Mouse (Mus musculus): Measurements from ENCODE around the gene Smg9.
"Not testable (repeated sequence)": the region's sequence is repeated elsewhere in the genome, so short reads cannot be mapped to it uniquely, and the experiment has no call there.

The Smg9 gene

GRCm38 (mm10) chr7:24377091-24377865 is 22.1 kb upstream of the Smg9 start:
- DNase-seq (ENCODE audit: low read depth): peak; percentile 93

DNA sequence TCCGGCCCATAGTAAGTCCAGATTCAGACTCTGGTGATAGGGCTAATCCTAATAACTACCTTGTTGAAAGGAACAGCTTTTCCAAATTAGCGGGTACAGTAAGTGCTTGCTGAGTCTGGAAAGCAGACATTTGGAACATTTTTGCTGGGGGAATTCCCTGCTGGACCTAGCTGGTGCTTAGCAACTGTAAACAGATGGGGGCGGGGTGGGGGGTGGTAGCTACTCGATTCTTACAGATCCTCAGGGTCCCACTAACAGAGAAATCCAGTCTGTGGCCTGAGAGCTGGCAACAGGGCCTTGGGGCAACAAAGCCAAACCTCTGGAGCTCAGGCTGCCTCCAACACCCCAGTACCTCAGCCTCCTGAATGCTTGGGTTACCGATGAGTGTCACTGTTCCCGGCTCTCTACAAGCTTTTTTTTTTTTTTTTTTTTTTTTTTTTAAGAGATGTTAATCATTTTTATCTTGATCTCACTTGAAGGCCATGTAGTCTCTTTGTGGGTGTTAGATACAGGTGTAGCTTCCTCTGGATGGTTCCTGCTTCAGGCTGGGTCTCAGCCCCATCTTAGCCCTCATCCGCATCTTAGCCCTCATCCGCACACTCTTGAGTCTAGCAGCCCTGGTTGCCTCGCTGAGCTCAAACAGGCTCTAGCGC is 21.2 kb upstream of the Smg9 start:
- DNase-seq (ENCODE audit: low read depth): no peak

GRCm38 (mm10) chr7:24379934-24380333 is 19.5 kb upstream of the Smg9 start:
- no peak for DNase-seq (ENCODE audit: low read depth)

DNA sequence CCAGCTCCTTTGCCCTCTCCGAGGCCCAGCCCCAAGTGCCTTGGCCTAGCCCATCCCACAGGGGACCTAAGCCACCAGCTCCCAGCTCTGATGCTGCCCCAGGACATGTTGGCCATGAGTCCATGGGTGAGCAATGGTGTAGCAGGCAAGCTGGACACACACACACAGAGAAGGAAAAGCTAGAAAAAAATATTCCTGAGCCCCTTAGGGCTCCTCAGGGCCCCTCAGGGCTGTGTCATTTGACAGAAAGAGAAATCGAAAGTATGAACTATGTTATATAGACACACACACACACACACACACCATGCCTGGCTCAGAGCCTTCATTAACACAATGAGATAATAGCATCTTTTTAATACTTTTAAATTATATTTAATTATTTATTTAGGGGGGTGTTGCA is 19.0 kb upstream of the Smg9 start:
- no peak for DNase-seq (ENCODE audit: low read depth)

- DNase-seq (ENCODE audit: low read depth): no peak
Observed at GRCm38 (mm10) chr7:24382730-24383372, 16.6 kb upstream of the Smg9 start.

DNA sequence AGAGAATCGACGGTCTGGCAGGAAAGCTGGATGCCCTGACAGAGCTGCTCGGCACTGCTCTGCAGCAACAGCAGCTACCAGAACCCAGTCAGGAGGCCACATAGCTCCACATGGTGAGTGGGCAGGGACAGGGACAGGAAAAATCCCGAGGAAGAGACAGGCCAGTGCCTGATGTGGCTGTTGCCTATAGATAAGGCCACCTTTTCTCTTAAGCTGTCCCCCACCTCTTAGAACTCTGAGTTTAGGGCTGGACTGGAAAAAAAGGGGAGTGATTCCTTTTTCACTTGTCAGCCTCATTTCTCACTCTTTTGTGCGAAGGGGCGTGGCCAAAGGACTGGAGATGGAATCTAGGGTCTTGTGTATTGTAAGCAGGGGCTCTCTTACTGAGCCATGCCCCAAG is 15.3 kb upstream of the Smg9 start:
- DNase-seq (ENCODE audit: low read depth): peak; percentile 85

- DNase-seq (ENCODE audit: low read depth): no peak
Observed at GRCm38 (mm10) chr7:24384827-24385226, 14.6 kb upstream of the Smg9 start.

DNA sequence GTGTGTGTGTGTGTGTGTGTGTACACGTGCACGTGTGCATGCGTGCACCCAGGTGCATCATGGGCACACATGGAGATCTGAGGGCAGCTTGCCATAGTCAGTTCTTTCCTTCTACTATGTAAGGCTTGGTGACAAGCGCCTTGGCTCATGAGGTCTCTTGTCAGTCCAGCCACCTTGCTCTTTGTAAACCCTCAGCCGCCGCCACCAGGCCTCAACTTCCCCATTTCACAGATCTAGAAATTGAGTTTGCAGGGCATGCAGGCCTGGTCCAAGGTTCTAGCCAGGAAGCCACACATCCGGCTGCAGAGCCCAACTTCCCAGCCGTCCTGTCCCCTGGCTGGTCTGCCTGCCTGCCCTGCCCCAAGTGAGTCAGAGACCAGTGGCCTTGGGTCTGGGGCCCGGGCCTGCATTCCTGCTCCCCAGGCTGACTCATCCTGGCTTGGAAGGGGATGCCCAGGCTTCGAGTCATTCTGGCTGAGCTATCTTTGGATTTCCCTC is 12.3 kb upstream of the Smg9 start:
- DNase-seq (ENCODE audit: low read depth): no peak

DNA sequence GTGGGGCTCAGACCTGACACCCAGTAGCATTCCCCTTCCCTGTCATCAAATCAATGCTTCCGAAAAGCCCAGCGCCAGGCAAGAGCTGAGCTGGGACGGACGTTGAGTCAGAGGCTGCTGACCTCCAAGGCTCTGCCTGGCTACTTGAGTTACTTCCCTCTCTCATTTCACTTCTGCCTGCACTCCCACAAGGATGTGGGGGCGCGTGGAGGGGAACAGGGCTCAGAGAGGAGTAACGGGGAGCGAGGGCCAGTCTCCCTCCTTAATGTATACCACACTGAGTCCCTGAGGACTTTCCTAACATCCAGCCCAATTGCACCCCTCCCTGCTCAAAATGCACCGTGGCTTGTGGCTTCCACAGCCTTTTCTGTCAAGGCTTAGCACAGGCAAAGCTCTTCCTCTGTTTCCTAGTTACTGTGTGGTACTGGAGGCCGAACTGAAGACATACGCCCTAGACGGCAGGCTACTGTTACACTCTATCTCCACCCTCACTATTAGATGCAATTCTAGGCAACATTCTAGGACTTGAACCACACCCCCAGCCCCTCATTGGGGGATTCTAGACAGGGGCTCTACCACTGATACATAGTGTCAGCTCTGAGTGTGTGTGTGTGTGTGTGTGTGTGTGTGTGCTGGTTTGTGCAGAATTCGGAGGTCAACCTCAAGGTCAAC is 9.8 kb upstream of the Smg9 start:
- DNase-seq (ENCODE audit: low read depth): no peak

- no peak for DNase-seq (ENCODE audit: low read depth)
Observed at GRCm38 (mm10) chr7:24390512-24390911, 8.9 kb upstream of the Smg9 start.

- no peak for DNase-seq (ENCODE audit: low read depth)
Observed at GRCm38 (mm10) chr7:24391077-24391476, 8.3 kb upstream of the Smg9 start.

DNA sequence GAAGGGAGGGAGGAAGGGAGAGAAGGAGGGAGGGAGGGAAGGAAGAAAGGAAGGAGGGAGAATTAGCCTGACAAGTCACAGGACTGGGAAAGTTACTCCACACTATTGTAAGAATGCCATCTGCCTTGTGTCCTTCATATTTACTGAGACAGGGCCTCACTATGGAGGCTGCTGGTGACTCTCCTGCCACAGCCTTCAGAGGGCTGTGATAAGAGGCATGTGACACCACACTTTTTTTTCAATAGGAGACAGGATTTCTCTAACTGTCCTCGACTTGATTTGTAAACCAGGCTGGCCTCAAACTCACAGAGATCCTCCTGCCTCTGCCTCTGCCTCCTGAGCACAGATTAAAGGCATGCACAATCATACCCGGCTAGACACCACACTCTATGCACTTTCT is 7.7 kb upstream of the Smg9 start:
- no peak for DNase-seq (ENCODE audit: low read depth)

GRCm38 (mm10) chr7:24394054-24394453 is 5.4 kb upstream of the Smg9 start:
- no peak for DNase-seq (ENCODE audit: low read depth)

DNA sequence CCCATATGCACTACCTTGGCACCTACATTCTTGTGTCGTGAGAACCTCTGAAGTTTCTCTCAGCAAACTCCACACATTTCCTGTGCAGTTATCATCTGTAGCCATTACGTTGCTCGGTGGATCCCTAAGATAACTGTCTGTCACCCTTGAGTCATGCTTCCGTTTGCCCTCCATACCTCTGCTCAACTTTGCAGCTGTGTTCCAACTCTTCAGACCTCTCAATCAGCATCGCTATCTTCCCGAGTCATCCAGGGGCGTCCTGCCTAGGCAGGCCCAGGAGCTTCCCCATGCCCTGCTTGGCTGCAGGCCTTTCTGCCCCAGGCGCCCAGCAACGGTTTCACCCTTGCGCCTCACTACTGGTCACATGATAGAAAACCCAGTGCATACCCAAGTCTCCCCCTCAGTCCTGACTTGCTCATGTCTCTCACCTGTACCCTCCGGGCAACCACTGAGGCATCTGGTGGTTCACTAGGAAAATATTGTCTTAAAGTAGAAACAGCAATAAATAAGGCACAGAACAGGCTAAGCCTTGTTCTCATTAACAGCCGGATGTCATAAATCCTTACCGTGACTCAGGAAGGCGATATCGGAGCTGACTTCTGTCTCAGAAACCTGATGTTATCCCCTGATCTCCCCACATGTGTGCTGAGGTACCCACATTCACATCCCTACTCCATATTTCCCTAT is 4.8 kb upstream of the Smg9 start:
- no peak for DNase-seq (ENCODE audit: low read depth)

DNA sequence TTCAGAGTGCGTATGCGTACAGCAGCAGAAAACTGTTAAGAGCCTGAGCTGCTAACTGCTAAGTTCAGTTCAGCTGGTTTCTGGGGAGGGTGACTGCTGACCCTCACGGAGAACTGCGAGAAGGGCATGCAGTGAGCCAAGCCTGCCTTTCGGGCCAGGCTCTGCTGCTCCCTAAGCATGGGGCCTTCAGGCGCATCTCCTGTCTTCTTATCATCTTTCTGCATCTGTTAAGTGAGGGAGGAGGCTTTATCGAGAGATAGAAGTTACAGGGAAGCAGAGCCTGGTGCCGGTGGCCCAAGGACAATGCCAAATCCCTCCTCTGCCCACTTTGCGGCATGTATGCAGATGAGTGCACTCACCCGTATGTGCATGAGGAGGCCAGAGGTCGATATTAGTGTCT is 2.6 kb upstream of the Smg9 start:
- no peak for DNase-seq (ENCODE audit: low read depth)

DNA sequence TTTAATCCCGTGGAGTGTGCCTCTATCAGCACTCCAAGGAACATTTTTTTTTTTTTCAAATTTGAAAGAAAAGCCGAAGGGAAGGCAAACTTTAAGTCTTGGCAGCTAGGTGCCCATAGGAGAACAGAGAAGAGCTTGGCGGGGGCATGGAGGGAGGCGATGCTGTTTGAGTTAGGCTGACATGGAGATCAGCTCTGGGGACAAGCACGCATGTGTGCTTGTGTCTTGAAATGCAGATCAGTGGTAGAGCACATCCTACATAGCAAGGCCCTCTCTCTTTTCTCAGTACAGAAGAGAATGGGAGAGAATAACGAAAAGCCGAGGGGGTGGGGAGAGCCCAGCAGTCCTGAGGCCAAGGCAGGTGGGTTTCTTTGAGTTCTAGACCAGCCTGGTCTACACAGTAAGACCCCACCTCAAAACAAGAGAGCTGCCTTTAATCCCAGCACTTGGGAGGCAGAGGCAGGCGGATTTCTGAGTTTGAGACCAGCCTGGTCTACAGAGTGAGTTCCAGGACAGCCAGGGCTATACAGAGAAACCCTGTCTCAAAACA is 980 bp upstream of the Smg9 start:
- DNase-seq (ENCODE audit: low read depth): no peak

- DNase-seq (ENCODE audit: low read depth): no peak
Observed at GRCm38 (mm10) chr7:24400082-24400452, 648 bp downstream of the Smg9 start.

GRCm38 (mm10) chr7:24400489-24400888 is 1.1 kb downstream of the Smg9 start:
- DNase-seq (ENCODE audit: low read depth): not testable (repeated sequence)

DNA sequence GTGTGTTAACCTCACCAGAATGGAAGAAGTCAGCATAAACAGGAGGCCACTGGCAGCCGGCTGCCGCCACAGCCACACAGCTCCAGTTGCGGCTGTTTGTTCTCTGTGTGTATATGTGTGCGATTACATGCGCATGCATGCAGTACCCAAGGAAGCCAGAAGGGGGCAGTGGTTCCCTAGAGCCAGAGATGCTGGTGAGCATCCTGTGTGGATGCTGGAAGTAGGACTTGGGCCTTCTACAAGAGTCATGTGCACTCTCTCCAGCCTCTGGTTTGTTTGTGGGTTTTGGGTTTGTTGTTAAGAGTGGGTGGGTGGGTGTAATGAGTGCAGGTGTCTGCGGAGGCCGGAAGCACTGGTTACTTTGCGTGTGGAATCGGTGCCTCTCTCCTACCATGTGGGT is 3.4 kb downstream of the Smg9 start:
- DNase-seq (ENCODE audit: low read depth): no peak

DNA sequence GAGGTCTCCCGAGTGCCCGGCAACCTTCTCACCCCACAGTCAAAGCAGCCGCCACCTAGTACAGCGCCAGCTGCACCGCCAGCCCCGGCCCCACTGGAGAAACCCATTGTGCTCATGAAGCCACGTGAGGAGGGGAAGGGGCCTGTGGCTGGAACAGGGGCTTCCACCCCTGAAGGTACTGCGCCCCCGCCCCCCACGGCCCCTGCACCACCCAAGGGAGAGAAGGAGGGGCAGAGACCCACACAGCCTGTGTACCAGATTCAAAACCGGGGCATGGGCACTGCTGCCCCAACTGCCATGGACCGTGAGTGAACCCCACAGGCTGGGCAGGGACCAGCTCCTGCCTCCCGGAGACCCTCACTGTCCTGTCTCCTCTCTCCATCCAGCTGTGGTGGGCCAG is 6.2 kb downstream of the Smg9 start:
- DNase-seq (ENCODE audit: low read depth): no peak

- peak; percentile 72 for DNase-seq (ENCODE audit: low read depth)
Observed at GRCm38 (mm10) chr7:24406528-24407344, 7.3 kb downstream of the Smg9 start.

Measured in c-Kit-positive CD71-positive TER-119-negative erythroid progenitor cells, embryonic 14.5 days (primary cell).